Mouse (Mus musculus) layer of hippocampus, adult 8-10 months (tissue): ENCODE data around the gene Mki67. TPM values are rescaled to one million over a fixed set of nuclear protein-coding genes. Genes with fewer than 3 reads are reported as not detected.

Experiments
- DNase-seq, 2 experiments: peaks; one replicate each; pipeline ENCODE4 v3.0.0; 2022; ENCODE audit warnings: low spot score in 2 of 2
- total RNA-seq, 4 experiments: library from RNA; stranded (reverse); gene quantifications; 2 replicates each; pipeline ENCODE4 v1.2.4; 2022

The Mki67 gene
- total RNA-seq, 4 experiments from 2014 or later = 0.43 to 0.80 (median 0.66) TPM

- DNase-seq = peak; percentile 27 to 64
Observed at GRCm38 (mm10) chr7:135668852-135669739, 47.1 kb downstream of the Mki67 start.

GRCm38 (mm10) chr7:135666314-135666713 is 49.8 kb downstream of the Mki67 start:
- DNase-seq = no peak

GRCm38 (mm10) chr7:135664211-135664610 is 52.0 kb downstream of the Mki67 start:
- DNase-seq = no peak

GRCm38 (mm10) chr7:135660314-135660713 is 55.8 kb downstream of the Mki67 start:
- DNase-seq = no peak

GRCm38 (mm10) chr7:135659314-135659935 is 56.7 kb downstream of the Mki67 start:
- DNase-seq = no peak

GRCm38 (mm10) chr7:135658150-135658549 is 58.0 kb downstream of the Mki67 start:
- no peak for DNase-seq

GRCm38 (mm10) chr7:135655113-135655512 is 61.0 kb downstream of the Mki67 start:
- DNase-seq = no peak

- DNase-seq = no peak
Observed at GRCm38 (mm10) chr7:135654288-135654687, 61.9 kb downstream of the Mki67 start.

- no peak for DNase-seq
Observed at GRCm38 (mm10) chr7:135653601-135654000, 62.6 kb downstream of the Mki67 start.

- no peak for DNase-seq
Observed at GRCm38 (mm10) chr7:135652781-135653180, 63.4 kb downstream of the Mki67 start.

- DNase-seq = no peak
Observed at GRCm38 (mm10) chr7:135651831-135652511, 64.2 kb downstream of the Mki67 start.

GRCm38 (mm10) chr7:135650061-135650460 is 66.1 kb downstream of the Mki67 start:
- no peak for DNase-seq

- no peak for DNase-seq
Observed at GRCm38 (mm10) chr7:135649306-135649705, 66.9 kb downstream of the Mki67 start.

GRCm38 (mm10) chr7:135648821-135649220 is 67.3 kb downstream of the Mki67 start:
- no peak for DNase-seq

GRCm38 (mm10) chr7:135646976-135647375 is 69.2 kb downstream of the Mki67 start:
- no peak for DNase-seq

- DNase-seq = no peak
Observed at GRCm38 (mm10) chr7:135644452-135644851, 71.7 kb downstream of the Mki67 start.

GRCm38 (mm10) chr7:135641698-135642507 is 74.3 kb downstream of the Mki67 start:
- peak; percentile 72 to 77 for DNase-seq
